Mouse (Mus musculus) embryo, embryonic 11.5 days (tissue): Measurements from ENCODE around the gene Alox8.
A peak's percentile ranks its signal among the peaks of the same experiment; 100 is the strongest.

Source experiments
- DNase-seq: peaks from one replicate; pipeline ENCODE4 v3.0.0-alpha.2; 2012; ENCODE audit warnings: low read depth, low spot score

Gene Alox8

GRCm38 (mm10) chr11:69197743-69198142 lies at the start of gene Alox8:
Alox8 (minus strand) TSS chr11:69197843.
- no peak for DNase-seq

GRCm38 (mm10) chr11:69245643-69246042 lies 48.0 kb upstream of the Alox8 start:
- DNase-seq, result no peak

GRCm38 (mm10) chr11:69244911-69245310 lies 47.3 kb upstream of the Alox8 start:
- DNase-seq, result no peak

- DNase-seq, result no peak
Measured at GRCm38 (mm10) chr11:69236926-69237260, 39.2 kb upstream of the Alox8 start, which contains the start of gene Gucy2e. Gucy2e (minus strand) TSS chr11:69237036.

- DNase-seq, result no peak
Measured at GRCm38 (mm10) chr11:69236061-69236925, 38.6 kb upstream of the Alox8 start.

- peak; percentile 61 for DNase-seq
Measured at GRCm38 (mm10) chr11:69235285-69236060, 37.8 kb upstream of the Alox8 start.

GRCm38 (mm10) chr11:69233141-69233540 lies 35.5 kb upstream of the Alox8 start:
- no peak for DNase-seq

GRCm38 (mm10) chr11:69230420-69230819 lies 32.8 kb upstream of the Alox8 start:
- no peak for DNase-seq

GRCm38 (mm10) chr11:69225715-69226114 lies 28.1 kb upstream of the Alox8 start:
- DNase-seq, result no peak

GRCm38 (mm10) chr11:69223101-69223500 lies 25.5 kb upstream of the Alox8 start:
- DNase-seq, result no peak

- DNase-seq, result no peak
Measured at GRCm38 (mm10) chr11:69221070-69221469, 23.4 kb upstream of the Alox8 start.

GRCm38 (mm10) chr11:69218661-69219060 lies 21.0 kb upstream of the Alox8 start:
- no peak for DNase-seq

- no peak for DNase-seq
Measured at GRCm38 (mm10) chr11:69217411-69217810, 19.8 kb upstream of the Alox8 start.

- DNase-seq, result no peak
Measured at GRCm38 (mm10) chr11:69211431-69211830, 13.8 kb upstream of the Alox8 start.

GRCm38 (mm10) chr11:69202469-69203230 lies 5.0 kb upstream of the Alox8 start:
- no peak for DNase-seq

GRCm38 (mm10) chr11:69200231-69200630 lies 2.6 kb upstream of the Alox8 start:
- DNase-seq, result no peak

- no peak for DNase-seq
Measured at GRCm38 (mm10) chr11:69199251-69199650, 1.6 kb upstream of the Alox8 start.

GRCm38 (mm10) chr11:69197194-69197593 lies 449 bp downstream of the Alox8 start:
- no peak for DNase-seq

GRCm38 (mm10) chr11:69196766-69197165 lies 877 bp downstream of the Alox8 start:
- no peak for DNase-seq

GRCm38 (mm10) chr11:69192840-69193239 lies 4.8 kb downstream of the Alox8 start:
- DNase-seq, result peak; percentile 17

- DNase-seq, result no peak
Measured at GRCm38 (mm10) chr11:69185936-69186335, 11.7 kb downstream of the Alox8 start.

GRCm38 (mm10) chr11:69185031-69185430 lies 12.6 kb downstream of the Alox8 start:
- DNase-seq, result no peak
